Mouse (Mus musculus) kidney, embryonic 14.5 days (tissue): ENCODE data around the gene Wbp1l. TPM values are rescaled to one million over a fixed set of nuclear protein-coding genes. Genes with fewer than 3 reads are reported as not detected.

Source experiments
- ATAC-seq: fragments of 200-750 bp; cut with Nextera tagmentation; 2 replicates; pipeline ENCODE4 v1.8.0; 2017; ENCODE audit warnings: moderate number of reproducible peaks, mild to moderate bottlenecking, moderate TSS enrichment, moderate library complexity; ENCODE audit not compliant: low FRiP score, low TSS enrichment
- H3K27ac ChIP-seq: fragments of 300-500 bp; sonication (generic); 2 replicates; pipeline ENCODE4 v1.5.1; 2014; ENCODE audit warnings: low read depth, mild to moderate bottlenecking, low read length, moderate library complexity, mixed read lengths
- H3K27me3 ChIP-seq: fragments of 300-500 bp; sonication (generic); 2 replicates; pipeline ENCODE4 v1.6.1; 2014; ENCODE audit warnings: mild to moderate bottlenecking, low read length; ENCODE audit not compliant: control insufficient read depth, insufficient read depth
- H3K36me3 ChIP-seq: fragments of 300-500 bp; sonication (generic); 2 replicates; pipeline ENCODE4 v1.6.1; 2014; ENCODE audit warnings: low read length, mixed read lengths; ENCODE audit not compliant: control insufficient read depth, insufficient read depth
- H3K4me1 ChIP-seq: fragments of 300-500 bp; sonication (generic); 2 replicates; pipeline ENCODE4 v1.6.1; 2014; ENCODE audit warnings: low read length, mixed read lengths; ENCODE audit not compliant: control insufficient read depth, insufficient read depth
- H3K4me2 ChIP-seq: fragments of 300-500 bp; sonication (generic); replicated peaks from 2 replicates; pipeline ENCODE4 v1.6.1; 2014; ENCODE audit warnings: low read depth, mild to moderate bottlenecking, low read length
- H3K4me3 ChIP-seq: fragments of 300-500 bp; sonication (generic); 2 replicates; pipeline ENCODE4 v1.5.1; 2014; ENCODE audit warnings: mild to moderate bottlenecking, low read length
- H3K9ac ChIP-seq: fragments of 300-500 bp; sonication (generic); 2 replicates; pipeline ENCODE4 v1.6.1; 2014; ENCODE audit warnings: low read depth, mild to moderate bottlenecking, low read length, moderate library complexity
- H3K9me3 ChIP-seq: fragments of 300-500 bp; sonication (generic); 2 replicates; pipeline ENCODE4 v1.6.1; 2016; ENCODE audit warnings: low read length; ENCODE audit not compliant: control insufficient read depth
- WGBS: fragments of 180-500 bp; shearing (Covaris S2); extraction: QIAGEN DNeasy Blood & Tissue Kit; methylation state at CpG from one replicate; pipeline ENCODE4 v1.1.7; 2014; 5-methylcytosine and 5-hydroxymethylcytosine counted together
- polyA plus RNA-seq: library from polyadenylated mRNA; unstranded; fragments of >200 nt; fragmentation: Nextera tagmentation; extraction: Ambion mirVana; gene quantifications from 2 replicates; pipeline ENCODE4 v1.2.1, GENCODE M21; 2014

The Wbp1l gene
- polyA plus RNA-seq, 1 experiment from 2014 or later, result 46.1 TPM

GRCm38 (mm10) chr19:46631637-46632036 is 32.8 kb downstream of the Wbp1l start:
- no peak overlapping the region for H3K4me2 ChIP-seq
- no peaks in the 10 kb centered on the region for H3K9me3 ChIP-seq
- 0 out of 2 replicates have a peak, but pooled peaks cover 3% of the 10 kb centered on the region for H3K4me1 ChIP-seq
- no peaks in the 10 kb centered on the region for H3K27me3 ChIP-seq
- no peak for ATAC-seq
- H3K36me3 ChIP-seq, result no peaks in the 10 kb centered on the region
- H3K4me3 ChIP-seq, result no peak overlapping the region
- no peak overlapping the region for H3K27ac ChIP-seq
- 88% methylated on average over 9 of the region's 9 CpGs for WGBS
- H3K9ac ChIP-seq, result no peak overlapping the region

DNA sequence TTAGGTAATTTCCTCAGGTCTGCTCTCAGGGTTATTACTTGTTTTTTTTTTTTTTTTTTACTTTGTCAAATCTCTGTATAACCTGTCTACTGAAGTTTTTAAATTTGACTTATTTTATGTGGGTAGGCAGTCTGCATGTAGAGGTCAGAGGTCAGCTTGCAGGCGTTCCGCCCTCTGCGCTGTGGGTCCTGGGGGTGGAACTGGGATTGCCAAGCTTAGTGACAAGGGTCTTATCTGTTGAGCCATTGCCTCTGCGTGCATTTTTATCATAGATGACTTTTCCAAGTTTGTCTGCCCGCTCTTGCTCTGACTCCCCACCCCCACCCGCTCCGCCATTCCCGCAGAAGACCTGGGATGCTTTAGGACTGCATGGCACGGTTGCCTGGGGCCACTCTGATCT is 36.9 kb downstream of the Wbp1l start:
- no peaks in the 10 kb centered on the region for H3K27me3 ChIP-seq
- H3K9ac ChIP-seq, result no peak overlapping the region
- no peak overlapping the region for H3K4me3 ChIP-seq
- ATAC-seq, result no peak
- H3K27ac ChIP-seq, result 0 out of 2 replicates have a peak overlapping the region, but pooled peaks have one; percentile 24
- no peak overlapping the region for H3K4me2 ChIP-seq
- H3K4me1 ChIP-seq, result peaks cover 2% of the 10 kb centered on the region
- 63% methylated on average over 9 of the region's 9 CpGs for WGBS
- peaks cover 8% of the 10 kb centered on the region; the same call in 1 of the 2 replicates for H3K36me3 ChIP-seq
- no peaks in the 10 kb centered on the region for H3K9me3 ChIP-seq

DNA sequence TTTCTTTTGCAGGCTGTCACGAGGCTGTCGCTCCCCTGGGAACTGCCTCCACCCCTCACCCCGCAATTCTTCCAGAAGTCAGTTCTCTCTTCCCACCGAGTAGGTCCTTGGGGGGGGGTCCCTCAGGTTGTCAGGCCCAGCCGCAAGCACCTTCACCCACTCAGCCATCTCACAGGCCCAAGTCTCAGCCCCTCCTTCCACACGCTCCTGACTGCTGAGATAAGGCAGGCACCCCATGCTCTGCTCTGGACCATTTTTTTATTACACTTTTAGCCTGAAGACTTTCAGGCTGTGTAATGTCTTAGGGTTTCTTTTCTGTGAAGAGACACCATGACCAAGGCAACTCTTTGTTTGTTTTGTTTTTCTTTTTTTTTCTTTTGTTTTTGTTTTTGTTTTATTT is 38.7 kb downstream of the Wbp1l start:
- no peak overlapping the region for H3K4me2 ChIP-seq
- no peak overlapping the region for H3K4me3 ChIP-seq
- ATAC-seq, result no peak
- H3K4me1 ChIP-seq, result peaks cover 21% of the 10 kb centered on the region
- H3K36me3 ChIP-seq, result peaks cover 8% of the 10 kb centered on the region; the same call in 1 of the 2 replicates
- no peak overlapping the region for H3K27ac ChIP-seq
- no peaks in the 10 kb centered on the region for H3K27me3 ChIP-seq
- H3K9me3 ChIP-seq, result no peaks in the 10 kb centered on the region
- 37% methylated on average over 6 of the region's 6 CpGs for WGBS
- no peak overlapping the region for H3K9ac ChIP-seq

GRCm38 (mm10) chr19:46639053-46639452 is 40.2 kb downstream of the Wbp1l start:
- Histone ChIP-seq H3K9ac (no peak overlapping the region), H3K9me3 (no peaks in the 10 kb centered on the region), H3K4me1 (peaks cover 29% of the 10 kb centered on the region), H3K36me3 (peaks cover 8% of the 10 kb centered on the region; the same call in 1 of the 2 replicates), H3K4me2 (no peak overlapping the region), H3K4me3 (no peak overlapping the region), H3K27me3 (no peaks in the 10 kb centered on the region), H3K27ac (no peak overlapping the region)
- ATAC-seq, result no peak

DNA sequence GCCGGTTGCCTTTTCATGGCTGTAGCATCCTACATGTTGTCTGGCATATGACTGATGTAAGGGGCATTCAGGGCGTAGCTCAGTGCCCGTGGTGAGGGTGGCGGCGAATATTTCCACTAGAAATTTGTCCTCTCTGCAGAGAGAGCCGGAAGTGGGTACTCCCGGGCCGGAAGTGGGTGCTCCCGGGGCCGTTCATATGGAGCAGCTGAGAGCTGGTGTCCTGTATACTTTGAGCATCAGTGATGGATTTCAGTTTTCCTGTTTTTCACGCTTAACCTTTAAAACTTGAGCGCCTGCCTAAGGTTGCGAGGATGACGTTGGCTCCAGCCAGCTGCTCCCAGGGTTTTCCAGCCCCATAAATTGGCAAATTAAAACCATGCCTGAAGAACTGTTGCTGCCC is 40.6 kb downstream of the Wbp1l start:
- Histone ChIP-seq H3K9me3 (no peaks in the 10 kb centered on the region), H3K36me3 (peaks cover 8% of the 10 kb centered on the region; the same call in 1 of the 2 replicates), H3K27ac (no peak overlapping the region), H3K9ac (no peak overlapping the region), H3K4me2 (no peak overlapping the region), H3K4me1 (peaks cover 34% of the 10 kb centered on the region), H3K4me3 (no peak overlapping the region), H3K27me3 (no peaks in the 10 kb centered on the region)
- ATAC-seq, result no peak
- 84% methylated on average over 14 of the region's 14 CpGs for WGBS

DNA sequence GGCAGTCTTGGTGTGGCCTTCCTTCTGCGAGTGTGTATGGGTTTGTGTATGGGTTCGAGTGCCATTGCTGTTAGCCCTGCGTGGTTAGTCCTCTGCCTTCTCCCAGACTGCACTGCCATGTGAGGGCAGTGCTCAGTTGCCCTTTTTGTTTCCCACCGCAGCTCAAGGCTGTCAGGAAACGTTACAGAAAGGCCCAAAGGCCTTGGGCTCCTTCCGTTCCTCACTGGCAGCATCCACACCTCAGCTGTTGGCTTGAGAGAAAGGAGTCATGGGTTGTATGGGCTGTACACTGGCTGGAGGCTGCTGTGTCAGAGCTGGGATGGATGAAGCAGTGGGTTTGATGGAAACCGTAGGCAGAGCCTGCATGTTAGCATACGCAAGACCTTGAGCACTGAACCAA is 41.9 kb downstream of the Wbp1l start:
- WGBS, result 86% methylated on average over 8 of the region's 8 CpGs
- Histone ChIP-seq H3K27me3 (no peaks in the 10 kb centered on the region), H3K9ac (no peak overlapping the region), H3K4me2 (no peak overlapping the region), H3K9me3 (no peaks in the 10 kb centered on the region), H3K27ac (0 out of 2 replicates have a peak overlapping the region, but pooled peaks have one; percentile 87), H3K36me3 (peaks cover 8% of the 10 kb centered on the region; the same call in 1 of the 2 replicates), H3K4me3 (no peak overlapping the region), H3K4me1 (peaks cover 47% of the 10 kb centered on the region)
- ATAC-seq, result no peak

DNA sequence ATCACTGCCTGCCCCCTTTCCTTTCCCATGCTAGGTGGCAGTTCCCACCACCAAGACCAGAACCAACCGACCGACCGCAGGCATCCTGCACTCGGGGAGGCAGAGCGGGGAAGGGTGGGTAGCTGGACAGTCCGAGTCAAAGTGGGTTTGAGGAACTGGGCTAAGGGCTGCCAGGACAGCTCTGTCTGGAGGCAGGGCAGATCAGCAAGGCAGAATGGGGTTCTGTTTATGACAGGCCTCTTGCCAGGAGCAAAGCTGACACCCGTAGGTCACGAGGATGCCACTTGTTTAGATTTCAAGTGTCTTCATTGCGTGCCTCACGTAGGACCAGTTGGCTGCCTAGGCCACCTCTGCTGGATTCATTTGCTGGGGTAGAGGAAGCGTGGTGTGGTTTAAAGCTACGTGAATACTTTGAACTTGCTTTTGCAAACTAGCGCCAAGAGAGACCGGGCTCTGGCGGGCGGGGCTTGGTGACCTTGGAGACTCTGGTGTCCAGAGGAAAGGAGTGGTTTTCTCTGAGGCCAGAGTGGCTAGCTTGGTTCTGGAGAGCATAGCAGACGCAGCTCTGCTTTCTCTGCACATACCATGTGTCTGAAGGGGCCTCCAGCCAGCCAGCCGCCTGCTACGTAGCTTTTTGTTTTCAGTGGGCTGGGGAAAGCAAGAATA is 42.7 kb downstream of the Wbp1l start:
- H3K36me3 ChIP-seq, result peaks cover 13% of the 10 kb centered on the region; the same call in 1 of the 2 replicates
- no peak overlapping the region for H3K4me3 ChIP-seq
- H3K9me3 ChIP-seq, result no peaks in the 10 kb centered on the region
- 36% methylated on average over 19 of the region's 19 CpGs for WGBS
- H3K27me3 ChIP-seq, result no peaks in the 10 kb centered on the region
- H3K9ac ChIP-seq, result peak overlapping the region; percentile 18; the same call in 1 of the 2 replicates
- H3K4me2 ChIP-seq, result peak overlapping the region; percentile 17; the same call in 1 of the 2 replicates
- peaks cover 54% of the 10 kb centered on the region for H3K4me1 ChIP-seq
- H3K27ac ChIP-seq, result peak overlapping the region; percentile 87
- ATAC-seq, result 0 out of 2 replicates have a peak, but pooled peaks have one; percentile 50

DNA sequence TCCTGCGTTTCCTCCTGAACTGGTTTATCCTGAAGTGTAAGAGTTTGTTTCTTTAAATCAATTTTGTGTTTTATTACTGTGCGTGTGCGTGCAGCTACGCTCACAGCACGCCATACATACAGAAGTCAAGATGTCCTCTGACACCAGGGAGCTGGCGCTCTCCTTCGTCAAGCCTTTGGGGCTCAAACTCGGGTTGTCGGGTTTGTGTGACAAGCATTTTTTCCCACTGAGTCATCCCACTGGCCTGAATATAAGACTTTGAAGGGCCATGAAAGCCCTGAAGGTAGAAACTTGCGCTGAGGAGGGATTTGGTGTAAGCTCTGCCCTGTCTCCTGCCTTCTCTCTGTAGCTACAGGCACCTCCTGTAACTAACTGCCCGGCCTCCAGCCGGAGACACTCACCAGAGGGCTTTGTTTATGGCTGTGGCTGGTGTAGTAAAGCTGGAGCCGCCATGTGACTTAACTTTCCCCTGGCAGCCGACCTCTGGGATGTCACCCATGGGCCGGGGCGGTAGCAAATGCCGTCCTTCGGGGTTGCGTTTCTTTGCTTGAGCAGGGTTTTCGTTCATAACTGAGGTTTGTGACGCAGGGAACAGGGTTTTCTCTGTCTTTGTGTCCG is 43.4 kb downstream of the Wbp1l start:
- peaks cover 61% of the 10 kb centered on the region for H3K4me1 ChIP-seq
- H3K4me2 ChIP-seq, result peak overlapping the region; percentile 17; the same call in 1 of the 2 replicates
- peak overlapping the region; percentile 18; the same call in 1 of the 2 replicates for H3K9ac ChIP-seq
- H3K9me3 ChIP-seq, result no peaks in the 10 kb centered on the region
- no peak for ATAC-seq
- H3K36me3 ChIP-seq, result peaks cover 13% of the 10 kb centered on the region; the same call in 1 of the 2 replicates
- H3K4me3 ChIP-seq, result no peak overlapping the region
- peak overlapping the region; percentile 87 for H3K27ac ChIP-seq
- no peaks in the 10 kb centered on the region for H3K27me3 ChIP-seq
- WGBS, result 47% methylated on average over 22 of the region's 22 CpGs

DNA sequence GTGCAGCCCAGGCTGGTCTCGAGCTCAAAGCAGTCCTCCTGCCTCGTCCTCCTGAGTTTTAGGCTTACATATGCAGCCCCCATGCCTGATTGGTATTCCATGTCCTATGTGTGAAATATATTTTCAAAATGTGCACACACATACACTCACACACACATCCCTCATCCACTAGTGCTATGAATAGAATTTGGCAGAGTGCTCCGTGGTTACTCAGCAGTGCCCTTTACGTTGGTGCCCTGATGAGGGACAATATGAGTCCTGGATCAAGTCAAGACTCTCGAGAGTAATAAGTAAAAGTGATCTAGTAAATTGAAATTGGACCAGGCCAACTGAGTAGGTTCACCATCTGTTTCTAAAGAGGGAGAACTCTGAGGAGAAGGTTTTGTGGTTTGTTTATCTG is 44.4 kb downstream of the Wbp1l start:
- H3K36me3 ChIP-seq, result peaks cover 11% of the 10 kb centered on the region; the same call in 1 of the 2 replicates
- ATAC-seq, result no peak
- WGBS, result 75% methylated on average over 5 of the region's 5 CpGs
- H3K27ac ChIP-seq, result no peak overlapping the region
- no peak overlapping the region for H3K4me3 ChIP-seq
- no peaks in the 10 kb centered on the region for H3K9me3 ChIP-seq
- H3K9ac ChIP-seq, result no peak overlapping the region
- no peak overlapping the region for H3K4me2 ChIP-seq
- peaks cover 66% of the 10 kb centered on the region for H3K4me1 ChIP-seq
- H3K27me3 ChIP-seq, result no peaks in the 10 kb centered on the region
